Mouse (Mus musculus) lung, postnatal 0 days (tissue): ENCODE results near the gene Dcst1. TPM values are rescaled to one million over a fixed set of nuclear protein-coding genes. Genes with fewer than 3 reads are reported as not detected.

Experiments used
- ATAC-seq: fragments of 200-750 bp; cut with Nextera tagmentation; 2 replicates; pipeline ENCODE4 v1.8.0; 2017; ENCODE audit warnings: moderate library complexity
- DNase-seq: peaks from one replicate; pipeline ENCODE4 v3.0.0-alpha.2; 2016; ENCODE audit warnings: low spot score
- H3K27ac ChIP-seq: fragments of 300-500 bp; sonication (generic); 2 replicates; pipeline ENCODE4 v1.5.1; 2014; ENCODE audit warnings: antibody characterized with exemption, mild to moderate bottlenecking, low read length, mixed read lengths
- H3K27me3 ChIP-seq: fragments of 300-500 bp; sonication (generic); replicated peaks from 2 replicates; pipeline ENCODE4 v1.6.1; 2014; ENCODE audit warnings: low read length, mixed read lengths; ENCODE audit not compliant: insufficient read depth
- H3K36me3 ChIP-seq: fragments of 300-500 bp; sonication (generic); 2 replicates; pipeline ENCODE4 v1.6.1; 2014; ENCODE audit warnings: low read length, mixed read lengths; ENCODE audit not compliant: insufficient read depth
- H3K4me1 ChIP-seq: fragments of 300-500 bp; sonication (generic); 2 replicates; pipeline ENCODE4 v1.6.1; 2014; ENCODE audit warnings: antibody characterized with exemption, low read depth, low read length, mixed read lengths; ENCODE audit not compliant: insufficient read depth
- H3K4me2 ChIP-seq: fragments of 300-500 bp; sonication (generic); replicated peaks from 2 replicates; pipeline ENCODE4 v1.6.1; 2014; ENCODE audit warnings: low read depth, mild to moderate bottlenecking, low read length, moderate library complexity, mixed read lengths
- H3K4me3 ChIP-seq: fragments of 300-500 bp; sonication (generic); 2 replicates; pipeline ENCODE4 v1.5.1; 2014; ENCODE audit warnings: low read depth, low read length
- H3K9ac ChIP-seq: fragments of 300-500 bp; sonication (generic); replicated peaks from 2 replicates; pipeline ENCODE4 v1.6.1; 2014; ENCODE audit warnings: low read depth, mild to moderate bottlenecking
- H3K9me3 ChIP-seq: fragments of 300-500 bp; sonication (generic); 2 replicates; pipeline ENCODE4 v1.6.1; 2016; ENCODE audit warnings: low read length, mixed read lengths
- CTCF ChIP-seq: IDR thresholded peaks from 2 replicates; pipeline ENCODE4 v1.5.1; 2016; ENCODE audit warnings: antibody characterized with exemption, mild to moderate bottlenecking
- EP300 ChIP-seq: IDR thresholded peaks from 2 replicates; pipeline ENCODE4 v1.6.1; 2016; ENCODE audit warnings: antibody characterized with exemption, mild to moderate bottlenecking, control low read depth
- WGBS: fragments of 180-500 bp; shearing (Covaris S2); extraction: QIAGEN DNeasy Blood & Tissue Kit; methylation state at CpG from one replicate; pipeline ENCODE4 v1.1.7; 2014; 5-methylcytosine and 5-hydroxymethylcytosine counted together
- polyA plus RNA-seq: library from polyadenylated mRNA; unstranded; fragments of >200 nt; fragmentation: Nextera tagmentation; extraction: Ambion mirVana; gene quantifications from 2 replicates; pipeline ENCODE4 v1.2.1, GENCODE M21; 2015

The Dcst1 gene
- polyA plus RNA-seq, 1 experiment from 2014 or later: 0.11 TPM

DNA sequence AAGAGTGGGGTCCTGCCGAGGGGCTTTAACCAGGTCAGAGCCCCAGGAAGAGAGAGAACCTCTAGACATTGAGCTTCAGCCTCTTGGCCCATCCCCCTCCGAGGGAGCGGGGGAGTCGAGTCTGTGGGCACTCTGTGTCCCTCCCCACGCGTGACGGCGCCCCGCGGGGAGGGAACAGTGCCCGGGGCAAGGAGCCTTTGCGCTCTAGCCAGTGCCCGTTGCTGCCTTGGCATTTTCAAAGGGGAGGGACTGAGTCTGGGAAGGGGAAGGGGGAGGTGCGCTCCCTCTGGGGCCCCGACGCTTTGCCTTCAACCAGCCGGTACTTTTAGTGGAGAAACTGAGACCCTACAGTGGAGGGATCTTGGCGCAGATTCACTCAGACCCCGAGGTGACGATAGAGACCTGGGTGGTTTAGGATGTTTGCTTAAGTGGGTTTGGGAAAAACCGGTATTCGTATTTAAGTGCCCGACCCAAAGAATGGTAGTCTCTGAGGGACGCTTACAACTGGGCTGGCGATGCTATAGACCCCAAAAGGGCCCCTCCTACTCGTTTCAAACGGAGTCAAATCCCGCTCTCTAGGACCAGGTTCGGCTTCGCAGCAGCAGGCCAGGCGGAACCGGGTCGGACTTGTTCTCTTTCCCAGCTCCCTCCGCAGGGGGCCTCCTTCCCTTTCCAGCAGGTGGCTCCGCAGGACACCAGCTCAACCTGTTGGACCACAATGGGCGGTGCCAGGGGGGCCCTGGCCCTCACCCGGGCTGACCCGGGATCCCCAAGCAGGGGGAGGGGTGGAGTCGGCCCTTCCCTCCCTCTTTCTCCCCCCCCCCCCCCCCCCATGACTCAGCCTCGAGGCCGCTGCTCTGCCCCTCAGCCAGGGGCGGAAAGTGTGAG lies 29.2 kb upstream of the Dcst1 start, which contains the start of gene Zbtb7b:
TSS of gene Zbtb7b (minus strand) at position 771 of the 888 bp plus-strand sequence.
- under 1% methylated on average over 38 of the region's 42 CpGs for WGBS
- Histone ChIP-seq H3K4me3 (peak within 1 kb of the TSS; percentile 78), H3K4me2 (peak within 1 kb of the TSS; percentile 99), H3K36me3 (no peaks in the 10 kb centered on the region), H3K4me1 (peaks cover 16% of the 10 kb centered on the region), H3K9ac (peak within 1 kb of the TSS; percentile 65), H3K27me3 (no peaks in the 10 kb centered on the region), H3K9me3 (no peaks in the 10 kb centered on the region), H3K27ac (peak within 1 kb of the TSS; percentile 97)
- ATAC-seq (peak; percentile 68), DNase-seq (peak; percentile 92)
- peak; percentile 62 for TF ChIP-seq CTCF
- 0 out of 2 replicates have a peak, but pooled peaks have one; percentile 25 for TF ChIP-seq EP300

DNA sequence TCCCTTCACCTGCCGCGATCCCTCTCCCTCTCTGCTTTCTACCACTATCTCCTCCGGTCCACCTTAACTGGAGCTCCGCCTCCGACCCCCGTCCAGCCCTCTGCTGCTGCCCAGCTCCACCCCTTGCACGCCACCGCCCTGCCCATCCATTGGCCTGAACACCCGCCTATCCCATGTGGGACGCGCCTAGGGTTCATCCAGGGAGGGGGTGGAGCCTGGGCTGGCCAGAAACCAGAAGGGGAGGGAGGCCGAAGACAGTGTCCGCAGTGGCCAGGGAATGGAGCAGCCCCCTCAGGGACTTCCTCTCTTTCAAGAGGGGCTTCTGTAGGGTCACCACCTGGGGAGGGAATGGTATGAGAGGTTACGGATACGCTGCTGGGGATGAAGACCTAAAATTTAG lies 28.6 kb upstream of the Dcst1 start:
- peak overlapping the region; percentile 78 for H3K4me3 ChIP-seq
- H3K36me3 ChIP-seq: no peaks in the 10 kb centered on the region
- H3K4me1 ChIP-seq: peaks cover 16% of the 10 kb centered on the region
- peak; percentile 99 for DNase-seq
- TF ChIP-seq EP300: peak; percentile 43; the same call in 1 of the 2 replicates
- TF ChIP-seq CTCF: no peak
- WGBS: under 1% methylated on average over 15 of the region's 15 CpGs
- no peaks in the 10 kb centered on the region for H3K9me3 ChIP-seq
- peak overlapping the region; percentile 65 for H3K9ac ChIP-seq
- H3K27ac ChIP-seq: peak overlapping the region; percentile 97
- ATAC-seq: peak; percentile 94
- no peaks in the 10 kb centered on the region for H3K27me3 ChIP-seq
- H3K4me2 ChIP-seq: peak overlapping the region; percentile 99

DNA sequence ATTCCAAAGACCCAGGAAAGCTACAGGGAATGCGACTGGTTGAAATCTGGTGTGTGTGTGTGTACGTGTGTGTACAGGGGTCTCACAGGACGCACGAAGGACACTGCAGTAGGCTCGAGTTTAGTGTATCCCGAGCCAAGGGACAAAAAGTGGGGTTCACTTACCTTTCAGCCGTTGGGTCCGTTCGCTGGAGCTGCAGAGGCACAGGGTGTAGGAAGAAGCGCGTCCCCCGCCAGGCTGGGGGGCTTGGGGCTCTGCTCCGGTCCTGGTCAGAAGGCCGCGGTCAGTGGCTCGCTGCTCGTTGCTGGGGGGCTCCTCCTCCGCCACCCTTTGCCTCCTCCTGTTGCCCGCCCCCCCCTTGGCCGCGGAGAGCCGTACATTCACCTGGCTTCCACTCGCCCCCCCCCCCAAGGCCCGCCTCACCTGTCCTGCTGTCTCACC lies 27.8 kb upstream of the Dcst1 start:
- WGBS: under 1% methylated on average over 17 of the region's 24 CpGs
- no peak for ATAC-seq
- no peaks in the 10 kb centered on the region for H3K36me3 ChIP-seq
- H3K4me1 ChIP-seq: peaks cover 16% of the 10 kb centered on the region
- peak overlapping the region; percentile 97 for H3K27ac ChIP-seq
- TF ChIP-seq CTCF: no peak
- H3K9ac ChIP-seq: peak overlapping the region; percentile 77
- no peaks in the 10 kb centered on the region for H3K9me3 ChIP-seq
- H3K4me3 ChIP-seq: peak overlapping the region; percentile 78
- peak overlapping the region; percentile 99 for H3K4me2 ChIP-seq
- no peaks in the 10 kb centered on the region for H3K27me3 ChIP-seq
- DNase-seq: no peak

DNA sequence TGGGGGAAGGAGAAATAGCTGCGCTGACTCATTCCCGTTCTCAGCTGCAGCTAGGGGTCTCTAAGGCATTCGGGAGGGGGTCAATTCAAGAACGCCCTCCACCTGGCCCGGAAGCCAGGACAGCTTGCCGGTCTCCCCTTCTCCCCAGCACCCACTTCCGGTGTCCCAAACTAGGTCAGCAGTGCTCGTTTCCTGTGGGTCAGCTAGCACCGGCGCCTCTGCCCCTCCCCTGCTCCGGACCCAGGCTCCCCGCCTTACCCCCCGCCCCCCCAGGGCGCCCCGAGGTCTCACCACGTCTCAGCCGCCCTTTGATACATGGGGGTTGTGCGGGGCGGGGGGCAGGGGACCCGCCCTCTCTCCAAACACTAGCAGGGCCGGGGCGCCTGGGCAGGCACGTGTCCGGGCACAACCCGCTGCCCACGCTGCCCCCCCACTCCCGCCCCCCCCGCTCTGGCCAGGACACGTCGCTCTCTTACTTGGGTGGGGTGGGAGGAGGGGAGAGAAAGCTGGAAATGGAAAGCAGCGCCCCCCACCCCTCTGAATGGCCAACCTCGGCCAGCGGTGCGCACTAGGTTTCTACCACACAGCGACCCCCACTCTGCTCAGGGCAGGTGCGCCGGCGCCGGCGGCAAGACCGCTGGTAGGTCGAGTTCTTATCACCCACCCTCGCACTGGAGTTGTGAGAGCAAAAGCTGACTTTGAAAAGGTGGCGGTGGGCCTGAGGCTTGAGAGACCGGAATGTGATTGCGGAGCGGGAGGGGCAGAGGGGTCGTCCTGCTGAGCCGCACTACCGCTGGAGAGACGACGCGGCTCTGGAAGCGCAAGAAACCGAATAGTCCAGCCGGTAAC lies 26.8 kb upstream of the Dcst1 start:
- TF ChIP-seq CTCF (peak; percentile 7; the same call in 1 of the 2 replicates), EP300 (no peak)
- ATAC-seq: peak; percentile 3; the same call in 1 of the 2 replicates
- H3K9me3 ChIP-seq: no peaks in the 10 kb centered on the region
- H3K4me3 ChIP-seq: peak overlapping the region; percentile 78
- H3K36me3 ChIP-seq: no peaks in the 10 kb centered on the region
- H3K27me3 ChIP-seq: no peaks in the 10 kb centered on the region
- peaks cover 20% of the 10 kb centered on the region for H3K4me1 ChIP-seq
- 3% methylated on average over 30 of the region's 56 CpGs for WGBS
- peak overlapping the region; percentile 77 for H3K9ac ChIP-seq
- peak overlapping the region; percentile 97 for H3K27ac ChIP-seq
- H3K4me2 ChIP-seq: peak overlapping the region; percentile 99
- DNase-seq: peak; percentile 83

DNA sequence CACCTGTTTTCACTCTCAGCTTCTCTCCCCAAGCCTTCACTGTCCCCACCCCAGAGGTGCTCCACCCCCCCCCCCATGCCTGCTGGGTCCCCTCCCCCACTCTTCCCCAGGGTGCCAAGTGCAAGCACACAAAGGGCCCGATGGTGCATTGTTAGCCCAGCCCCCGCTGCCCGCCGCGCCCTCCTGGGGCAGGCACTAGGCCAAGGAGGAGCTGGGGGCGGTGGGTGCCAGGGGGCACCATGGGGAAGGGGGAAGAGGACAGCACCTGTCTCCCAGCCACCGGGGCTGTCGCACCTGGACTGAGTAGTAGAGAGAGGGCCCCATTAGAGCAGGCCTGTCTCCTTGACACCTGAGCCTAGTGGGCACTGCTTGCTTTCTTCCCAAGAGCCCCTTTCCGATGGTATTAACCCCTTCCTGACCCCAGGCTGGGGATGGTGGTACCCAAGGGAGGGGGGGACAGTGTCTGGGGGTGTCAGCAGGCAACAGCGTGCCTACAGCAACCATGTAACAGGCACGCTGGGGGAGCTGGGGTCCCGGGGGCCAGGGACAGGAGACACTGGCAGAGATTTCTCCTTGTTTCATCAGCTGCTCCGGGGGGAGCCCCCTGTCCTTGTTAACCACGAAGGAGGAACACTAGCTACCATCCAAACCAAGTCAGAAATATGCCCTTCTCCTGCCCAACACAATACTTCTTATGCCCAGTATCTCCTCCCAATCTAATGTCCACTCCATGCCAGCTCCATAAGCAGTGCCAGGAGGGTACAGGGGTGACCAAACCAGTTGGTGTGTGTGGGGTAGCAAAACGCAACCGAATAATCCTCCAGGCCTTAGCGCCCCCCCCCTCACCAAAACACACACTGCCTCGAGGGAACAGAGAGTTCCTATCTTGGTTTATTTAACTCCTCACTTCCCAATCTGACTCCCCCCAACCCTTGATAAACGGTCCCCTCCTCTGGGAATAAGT lies 25.9 kb upstream of the Dcst1 start:
- Histone ChIP-seq H3K9ac (peak overlapping the region; percentile 77), H3K27me3 (no peaks in the 10 kb centered on the region), H3K4me1 (peaks cover 24% of the 10 kb centered on the region), H3K4me2 (peak overlapping the region; percentile 99), H3K9me3 (no peaks in the 10 kb centered on the region), H3K4me3 (peak overlapping the region; percentile 78), H3K27ac (peak overlapping the region; percentile 97), H3K36me3 (no peaks in the 10 kb centered on the region)
- TF ChIP-seq CTCF: no peak
- no peak for TF ChIP-seq EP300
- 13% methylated on average over 19 of the region's 19 CpGs for WGBS
- peak; percentile 32 for DNase-seq
- no peak for ATAC-seq
